Mouse (Mus musculus) myocyte (in vitro differentiated cells): ENCODE results near the gene Gm3164.
"Not testable (repeated sequence)": the region's sequence is repeated elsewhere in the genome, so short reads cannot be mapped to it uniquely, and the experiment has no call there.

Experiments
- POLR2A ChIP-seq: IDR thresholded peaks from one replicate; pipeline ENCODE4 v1.6.1; 2011; ENCODE audit warnings: low read depth, mild to moderate bottlenecking, control low read depth, moderate library complexity; ENCODE audit not compliant: insufficient read length
- REST ChIP-seq: IDR thresholded peaks from one replicate; pipeline ENCODE4 v1.6.1; 2011; ENCODE audit warnings: mild to moderate bottlenecking, control low read depth, moderate library complexity; ENCODE audit not compliant: insufficient read depth, insufficient read length
- USF1 ChIP-seq: IDR thresholded peaks from one replicate; pipeline ENCODE4 v1.6.1; 2011; ENCODE audit warnings: low read depth, mild to moderate bottlenecking, control low read depth, moderate library complexity

DNA sequence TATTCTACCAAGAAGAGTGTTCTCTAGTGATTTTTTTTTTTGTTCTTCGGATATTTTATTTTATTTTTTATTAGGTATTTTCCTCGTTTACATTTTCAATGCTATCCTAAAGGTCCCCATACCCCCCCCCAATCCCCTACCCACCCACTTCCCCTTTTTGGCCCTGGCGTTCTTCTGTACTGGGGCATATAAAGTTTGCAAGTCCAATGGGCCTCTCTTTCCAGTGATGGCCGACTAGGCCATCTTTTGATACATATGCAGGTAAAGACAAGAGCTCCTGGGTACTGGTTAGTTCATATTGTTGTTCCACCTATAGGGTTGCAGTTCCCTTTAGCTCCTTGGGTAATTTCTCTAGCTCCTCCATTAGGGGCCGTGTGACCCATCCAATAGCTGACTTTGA, 14.0 kb upstream of the Gm3164 start:
- not testable (repeated sequence) for TF ChIP-seq POLR2A, REST, USF1
